ENCODE assay signal across 15 mouse cellular contexts in genomic region chr2:127371484-127371861, GRCm38 (mm10). TPM values are rescaled to one million over a fixed set of nuclear protein-coding genes. Genes with fewer than 3 reads are reported as not detected.
DNase-seq lines count a peak whose midpoint lies in the region; ATAC-seq and TF ChIP-seq lines count a peak whose summit lies in the region.
"Had no signal": no experiment of that assay in that cellular context is flagged by ENCODE, and none has a peak within 500 bp of the region (broad histone marks: within the 10 kb centered on the region; RNA-seq: fewer than 3 reads in every experiment).

No protein-coding gene starts in this region.

- peaks cover 81% of the 10 kb centered on the region for H3K4me1 ChIP-seq in heart, embryonic 10.5 days
- H3K4me1 ChIP-seq in embryonic facial prominence, embryonic 12.5 days: no peaks in the 10 kb centered on the region
- H3K4me1 ChIP-seq in liver, embryonic 11.5 days (replicated peaks; ENCODE audit: control insufficient read depth, insufficient read depth, low read length): peaks cover 84% of the 10 kb centered on the region
- H3K4me1 ChIP-seq in cerebellum, adult 2 months (ENCODE audit: control insufficient read depth, insufficient read depth, low read length): no peaks in the 10 kb centered on the region

- no peaks in the 10 kb centered on the region for H3K9me3 ChIP-seq in heart, embryonic 10.5 days
- H3K9me3 ChIP-seq in embryonic facial prominence, embryonic 12.5 days: no peaks in the 10 kb centered on the region
- H3K9me3 ChIP-seq in liver, embryonic 11.5 days (ENCODE audit: control insufficient read depth, low read length): no peaks in the 10 kb centered on the region
- H3K9me3 ChIP-seq: megakaryocyte, embryonic 14.5 days; neural tube, embryonic 12.5 days had no signal

- no peaks in the 10 kb centered on the region for H3K36me3 ChIP-seq in heart, embryonic 10.5 days
- no peaks in the 10 kb centered on the region for H3K36me3 ChIP-seq in embryonic facial prominence, embryonic 12.5 days
- H3K36me3 ChIP-seq in liver, embryonic 11.5 days (ENCODE audit: control insufficient read depth, insufficient read depth, low read length): no peaks in the 10 kb centered on the region
- H3K36me3 ChIP-seq: neural tube, embryonic 12.5 days had no signal

- H3K4me2 ChIP-seq in embryonic facial prominence, embryonic 12.5 days (replicated peaks): no peak overlapping the region
- peak overlapping the region; percentile 88 for H3K4me2 ChIP-seq in liver, embryonic 11.5 days
- H3K4me2 ChIP-seq: neural tube, embryonic 12.5 days had no signal

- 56% methylated on average over 1 of the region's 1 CpGs for WGBS in heart, embryonic 10.5 days
- 40% methylated on average over 1 of the region's 1 CpGs for WGBS in embryonic facial prominence, embryonic 12.5 days
- 13% methylated on average over 1 of the region's 1 CpGs for WGBS in liver, embryonic 11.5 days
- WGBS in cerebellum, adult 2 months: 100% methylated on average over 1 of the region's 1 CpGs

- peak; percentile 93 for DNase-seq in heart, embryonic 10.5 days (ENCODE audit: low spot score)
- DNase-seq in heart, postnatal 4 days: no peak
- peak; percentile 73 for DNase-seq in kidney, adult 18-20 months
- DNase-seq in liver, embryonic 11.5 days (ENCODE audit: low spot score): peak; percentile 72
- DNase-seq in frontal cortex, postnatal 36 days (ENCODE audit: low spot score in 2 of 2): no peak
- no peak for DNase-seq in right cerebral cortex, postnatal 36 days (ENCODE audit: low spot score in 2 of 2)
- DNase-seq in cerebellum, adult 2 months: no peak
- DNase-seq: cerebellum, adult 11-12 months had no signal

- H3K4me3 ChIP-seq in heart, embryonic 10.5 days: peak overlapping the region; percentile 39; the same call in 1 of the 2 replicates
- H3K4me3 ChIP-seq in embryonic facial prominence, embryonic 12.5 days: no peak overlapping the region
- H3K4me3 ChIP-seq in liver, embryonic 11.5 days (ENCODE audit: low read depth, low read length): peak overlapping the region; percentile 55; the same call in 1 of the 2 replicates
- no peak overlapping the region for H3K4me3 ChIP-seq in cerebellum, adult 2 months (replicated peaks; ENCODE audit: insufficient read depth, low read depth, low read length)
- H3K4me3 ChIP-seq: megakaryocyte, embryonic 14.5 days; neural tube, embryonic 12.5 days had no signal

- no peak for TF ChIP-seq POLR2A in cerebellum, adult 2 months (IDR thresholded peaks at IDR 0.05; ENCODE audit: borderline replicate concordance, insufficient read depth, low read length)

- peak overlapping the region; percentile 93 for H3K27ac ChIP-seq in heart, embryonic 10.5 days
- no peak overlapping the region for H3K27ac ChIP-seq in embryonic facial prominence, embryonic 12.5 days
- peak overlapping the region; percentile 97 for H3K27ac ChIP-seq in liver, embryonic 11.5 days (ENCODE audit: low read depth, low read length)
- H3K27ac ChIP-seq in cerebellum, adult 2 months (ENCODE audit: insufficient read depth, low read length): no peak overlapping the region
- H3K27ac ChIP-seq: neural tube, embryonic 12.5 days had no signal

- no peak overlapping the region for H3K9ac ChIP-seq in embryonic facial prominence, embryonic 12.5 days
- peak overlapping the region; percentile 58 for H3K9ac ChIP-seq in liver, embryonic 11.5 days (ENCODE audit: low read depth, low read length)
- H3K9ac ChIP-seq: neural tube, embryonic 12.5 days had no signal

- TF ChIP-seq CTCF in cerebellum, adult 2 months (IDR thresholded peaks at IDR 0.05; ENCODE audit: borderline replicate concordance, insufficient read depth, low read depth, low read length): no peak

- ATAC-seq in embryonic facial prominence, embryonic 12.5 days (ENCODE audit: insufficient number of reproducible peaks, insufficient read depth, low FRiP score, low TSS enrichment): peak; percentile 35; the same call in 1 of the 2 replicates
- peak; percentile 80 for ATAC-seq in liver, embryonic 11.5 days (replicated peaks; ENCODE audit: low FRiP score)

- H3K27me3 ChIP-seq in heart, embryonic 10.5 days (ENCODE audit: insufficient read depth, poor library complexity, severe bottlenecking): peaks cover 6% of the 10 kb centered on the region; the same call in 1 of the 2 replicates
- H3K27me3 ChIP-seq in embryonic facial prominence, embryonic 12.5 days: peaks cover 10% of the 10 kb centered on the region
- peaks cover 5% of the 10 kb centered on the region for H3K27me3 ChIP-seq in liver, embryonic 11.5 days (replicated peaks; ENCODE audit: control insufficient read depth, insufficient read depth, low read length)
- no peaks in the 10 kb centered on the region for H3K27me3 ChIP-seq in cerebellum, adult 2 months (ENCODE audit: control insufficient read depth, insufficient read depth, low read length)

RNA-seq across cellular contexts. Expression of gene Adra2b, which starts 8.5 kb away (rescaled TPM):
- polyA plus RNA-seq in heart, embryonic 10.5 days (2016; fragmentation: Nextera tagmentation; extraction: Ambion mirVana): 9.2 and 10.1 TPM in 2 replicates
- under 1 TPM; 0.32 to 0.33 TPM for total RNA-seq in heart, postnatal 4 days (2021)
- polyA plus RNA-seq in embryonic facial prominence, embryonic 12.5 days (2016; fragmentation: Nextera tagmentation; extraction: Ambion mirVana): 1.7 and 1.8 TPM in 2 replicates
- polyA plus RNA-seq in liver, embryonic 11.5 days (2014; fragmentation: Nextera tagmentation; extraction: Ambion mirVana): 20.1 and 20.7 TPM in 2 replicates
- polyA plus RNA-seq in cerebellum, adult 2 months (2012; rRNA removed): 0.64 and 1.2 TPM in 2 replicates

RNA-seq across cellular contexts. Expression of gene Astl, which starts 33.0 kb away (rescaled TPM):
- 0.08 TPM in 1 of 2 replicates, not detected in the other for polyA plus RNA-seq in heart, embryonic 10.5 days (2016; fragmentation: Nextera tagmentation; extraction: Ambion mirVana)
- not detected for total RNA-seq in heart, postnatal 4 days (2021)
- 0.19 TPM in 1 of 2 replicates, not detected in the other for polyA plus RNA-seq in embryonic facial prominence, embryonic 12.5 days (2016; fragmentation: Nextera tagmentation; extraction: Ambion mirVana)
- polyA plus RNA-seq in liver, embryonic 11.5 days (2014; fragmentation: Nextera tagmentation; extraction: Ambion mirVana): not detected in 2 replicates
- polyA plus RNA-seq in cerebellum, adult 2 months (2012; rRNA removed): not detected in 2 replicates
- total RNA-seq: heart, postnatal 14 days; left cerebral cortex, postnatal 14 days had no signal
- polyA plus RNA-seq: neural tube, embryonic 12.5 days; small intestine, adult 2 months; urinary bladder, adult 2 months had no signal

RNA-seq across cellular contexts. Expression of gene Dusp2, which starts 35.5 kb away (rescaled TPM):
- polyA plus RNA-seq in heart, embryonic 10.5 days (2016; fragmentation: Nextera tagmentation; extraction: Ambion mirVana): 14.1 and 15.7 TPM in 2 replicates
- 1 to 10 TPM; 3.3 to 3.7 TPM for total RNA-seq in heart, postnatal 4 days (2021)
- 5.8 and 7.9 TPM in 2 replicates for polyA plus RNA-seq in embryonic facial prominence, embryonic 12.5 days (2016; fragmentation: Nextera tagmentation; extraction: Ambion mirVana)
- polyA plus RNA-seq in liver, embryonic 11.5 days (2014; fragmentation: Nextera tagmentation; extraction: Ambion mirVana): 8.8 and 10.1 TPM in 2 replicates
- 1.6 and 1.8 TPM in 2 replicates for polyA plus RNA-seq in cerebellum, adult 2 months (2012; rRNA removed)

RNA-seq across cellular contexts. Expression of gene Gpat2, which starts 53.5 kb away (rescaled TPM):
- 0.28 and 0.71 TPM in 2 replicates for polyA plus RNA-seq in heart, embryonic 10.5 days (2016; fragmentation: Nextera tagmentation; extraction: Ambion mirVana)
- under 1 TPM in 1 of 2 experiments, not detected in 1; 0.10 TPM for total RNA-seq in heart, postnatal 4 days (2021)
- 0.19 and 0.22 TPM in 2 replicates for polyA plus RNA-seq in embryonic facial prominence, embryonic 12.5 days (2016; fragmentation: Nextera tagmentation; extraction: Ambion mirVana)
- 0.43 and 0.92 TPM in 2 replicates for polyA plus RNA-seq in liver, embryonic 11.5 days (2014; fragmentation: Nextera tagmentation; extraction: Ambion mirVana)
- polyA plus RNA-seq in cerebellum, adult 2 months (2012; rRNA removed): 0.36 and 0.38 TPM in 2 replicates

Comparison
In these comparisons a context has a peak if more than half of its experiments do, and no peak if none do; other contexts are left out.
1. DNase-seq: peak in heart, embryonic 10.5 days (single experiment), kidney, adult 18-20 months (single experiment) and liver, embryonic 11.5 days (single experiment); none in heart, postnatal 4 days (single experiment), frontal cortex, postnatal 36 days (0 of 2), right cerebral cortex, postnatal 36 days (0 of 2) and cerebellum, adult 2 months (0 of 2).
2. H3K27ac ChIP-seq: peak in heart, embryonic 10.5 days (single experiment) and liver, embryonic 11.5 days (single experiment); none in embryonic facial prominence, embryonic 12.5 days (single experiment) and cerebellum, adult 2 months (single experiment).
3. H3K4me3 ChIP-seq: peak in heart, embryonic 10.5 days (single experiment) and liver, embryonic 11.5 days (single experiment); none in embryonic facial prominence, embryonic 12.5 days (single experiment) and cerebellum, adult 2 months (single experiment).